Comparison of ENCODE assay signal across 18 mouse cellular contexts in the genomic region with DNA sequence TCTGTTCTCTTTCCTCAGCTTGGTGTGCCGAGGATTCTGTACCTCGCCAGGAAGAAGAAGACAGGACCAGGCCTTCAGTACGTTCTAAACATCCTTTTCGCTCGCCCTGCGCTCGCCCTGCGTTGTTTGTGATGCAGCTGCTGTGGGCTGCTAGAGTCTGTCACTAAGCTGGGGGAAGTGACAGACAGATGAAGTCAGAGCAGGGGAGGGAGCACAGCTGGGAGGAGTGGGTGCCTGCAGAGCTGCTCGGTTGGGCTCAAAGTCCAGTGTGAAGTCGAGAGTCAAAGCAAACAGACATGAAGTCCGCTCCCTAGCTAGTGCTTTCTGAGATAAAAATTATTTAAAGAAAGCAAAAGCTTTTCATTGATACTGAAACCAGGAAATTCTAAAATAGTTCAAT. TPM values are rescaled to one million over a fixed set of nuclear protein-coding genes. Genes with fewer than 3 reads are reported as not detected.
DNase-seq lines count a peak whose midpoint lies in the region; ATAC-seq and TF ChIP-seq lines count a peak whose summit lies in the region.
"Had no signal": no experiment of that assay in that cellular context is flagged by ENCODE, and none has a peak within 500 bp of the region (broad histone marks: within the 10 kb centered on the region; RNA-seq: fewer than 3 reads in every experiment).

No protein-coding gene starts in this region.

- intact Hi-C loops in heart, postnatal 36 days (cut with DNase I): no loop called here

- no peak for TF ChIP-seq POLR2A in liver, adult 2 months (IDR thresholded peaks at IDR 0.05; ENCODE audit: extremely low read depth, insufficient read depth, low read length)

- no peak overlapping the region for H3K4me2 ChIP-seq in stomach, embryonic 14.5 days (replicated peaks; ENCODE audit: low read depth, low read length)
- H3K4me2 ChIP-seq: forebrain, embryonic 13.5 days; limb, embryonic 15.5 days had no signal

- no peak overlapping the region for H3K4me3 ChIP-seq in liver, adult 2 months (ENCODE audit: insufficient read depth, low read depth, low read length)
- no peak overlapping the region for H3K4me3 ChIP-seq in stomach, embryonic 14.5 days (ENCODE audit: low read depth, low read length)
- H3K4me3 ChIP-seq: forebrain, embryonic 13.5 days; heart, embryonic 10.5 days; limb, embryonic 15.5 days had no signal

- DNase-seq in heart, adult 11 months: peak; percentile 74
- no peak for DNase-seq in heart, postnatal 36 days
- DNase-seq in kidney, adult 8-10 months: peak; percentile 34 to 53
- DNase-seq in liver, adult 2 months (ENCODE audit: extremely low read depth, low read depth, low spot score): peak; percentile 91
- DNase-seq in cerebellum, postnatal 14 days: no peak
- DNase-seq in layer of hippocampus, postnatal 25 days (ENCODE audit: extremely low spot score in 1 of 2, low spot score in 1 of 2): no peak
- DNase-seq in urinary bladder, postnatal 14 days (ENCODE audit: low spot score): no peak
- DNase-seq: adrenal gland, adult 8-10 months; B cell, adult 2 months; cerebellum, postnatal 25 days; layer of hippocampus, postnatal 36 days; spleen, adult 18-20 months had no signal

- peak overlapping the region; percentile 5; the same call in 1 of the 2 replicates for H3K9ac ChIP-seq in liver, adult 2 months (ENCODE audit: low read depth, low read length)
- H3K9ac ChIP-seq in stomach, embryonic 14.5 days (replicated peaks; ENCODE audit: low read depth, low read length): no peak overlapping the region
- H3K9ac ChIP-seq: forebrain, embryonic 13.5 days; limb, embryonic 15.5 days had no signal

- WGBS in liver, adult 2 months: 30% methylated on average over 11 of the region's 11 CpGs
- 79% methylated on average over 11 of the region's 11 CpGs for WGBS in stomach, embryonic 14.5 days

- no peak for TF ChIP-seq CTCF in liver, adult 2 months (IDR thresholded peaks at IDR 0.05; ENCODE audit: low read depth, low read length)

- H3K27me3 ChIP-seq in liver, adult 2 months (ENCODE audit: control insufficient read depth, insufficient read depth, low read length): no peaks in the 10 kb centered on the region
- no peaks in the 10 kb centered on the region for H3K27me3 ChIP-seq in stomach, embryonic 14.5 days (ENCODE audit: control insufficient read depth, insufficient read depth, low read length)
- H3K27me3 ChIP-seq: forebrain, embryonic 13.5 days; limb, embryonic 15.5 days had no signal

- H3K4me1 ChIP-seq in liver, adult 2 months (ENCODE audit: control insufficient read depth, insufficient read depth, low read length): peaks cover 17% of the 10 kb centered on the region
- 0 out of 2 replicates have a peak, but pooled peaks cover 5% of the 10 kb centered on the region for H3K4me1 ChIP-seq in stomach, embryonic 14.5 days (ENCODE audit: control insufficient read depth, insufficient read depth, low read length)

- peaks cover 31% of the 10 kb centered on the region for H3K36me3 ChIP-seq in liver, adult 2 months (ENCODE audit: control insufficient read depth, insufficient read depth, low read length)
- peaks cover 46% of the 10 kb centered on the region for H3K36me3 ChIP-seq in stomach, embryonic 14.5 days (ENCODE audit: control insufficient read depth, insufficient read depth, low read length)

- ATAC-seq in stomach, embryonic 14.5 days (ENCODE audit: insufficient number of reproducible peaks, insufficient read depth, low FRiP score, low read depth): peak; percentile 87
- ATAC-seq: forebrain, embryonic 13.5 days; midbrain, embryonic 16.5 days had no signal

- peak overlapping the region; percentile 69 for H3K27ac ChIP-seq in liver, adult 2 months (replicated peaks; ENCODE audit: insufficient read depth, low read depth, low read length)
- H3K27ac ChIP-seq in stomach, embryonic 14.5 days (ENCODE audit: low read length): no peak overlapping the region
- H3K27ac ChIP-seq: forebrain, embryonic 13.5 days; heart, embryonic 10.5 days; limb, embryonic 15.5 days; macrophage had no signal

- H3K9me3 ChIP-seq in stomach, embryonic 14.5 days (ENCODE audit: control insufficient read depth, low read depth, low read length): no peaks in the 10 kb centered on the region
- H3K9me3 ChIP-seq: forebrain, embryonic 13.5 days; heart, embryonic 10.5 days; limb, embryonic 15.5 days had no signal

- peaks cover 21% of the 10 kb centered on the region; the same call in 1 of the 2 replicates for H3K79me2 ChIP-seq in liver, adult 2 months (ENCODE audit: control insufficient read depth, insufficient read depth, low read length)

RNA-seq across cellular contexts. Expression of a gene that starts 5.3 kb away (rescaled TPM):
- 10 to 100 TPM; 22.0 to 22.7 TPM for total RNA-seq in heart, postnatal 36 days (2021)
- total RNA-seq in liver, adult 2 months (2014; rRNA removed): 8.7 and 8.8 TPM in 2 replicates
- polyA plus RNA-seq in liver, adult 2 months (2012; rRNA removed): 4.3 and 4.9 TPM in 2 replicates
- 21.6 and 25.0 TPM in 2 replicates for polyA plus RNA-seq in stomach, embryonic 14.5 days (2014; fragmentation: Nextera tagmentation; extraction: Ambion mirVana)
- 1 to 10 TPM; 2.5 to 3.5 TPM for total RNA-seq in layer of hippocampus, postnatal 25 days (2021)

RNA-seq across cellular contexts. Expression of a gene that starts 35.1 kb away (rescaled TPM):
- total RNA-seq in heart, postnatal 36 days (2021): 1 to 10 TPM; 5.9 TPM
- 2.4 and 2.6 TPM in 2 replicates for total RNA-seq in liver, adult 2 months (2014; rRNA removed)
- 2.3 and 2.7 TPM in 2 replicates for polyA plus RNA-seq in liver, adult 2 months (2012; rRNA removed)
- 12.0 and 13.3 TPM in 2 replicates for polyA plus RNA-seq in stomach, embryonic 14.5 days (2014; fragmentation: Nextera tagmentation; extraction: Ambion mirVana)
- 10 to 100 TPM; 15.1 to 16.7 TPM for total RNA-seq in layer of hippocampus, postnatal 25 days (2021)

Comparison
In these comparisons a context has a peak if more than half of its experiments do, and no peak if none do; other contexts are left out.
1. DNase-seq: peak in heart, adult 11 months (single experiment), kidney, adult 8-10 months (2 of 2) and liver, adult 2 months (single experiment); none in heart, postnatal 36 days (0 of 2), cerebellum, postnatal 14 days (0 of 2), layer of hippocampus, postnatal 25 days (0 of 2) and urinary bladder, postnatal 14 days (single experiment).